Mouse (Mus musculus): ENCODE measurements around the gene Prpf38a.

DNA sequence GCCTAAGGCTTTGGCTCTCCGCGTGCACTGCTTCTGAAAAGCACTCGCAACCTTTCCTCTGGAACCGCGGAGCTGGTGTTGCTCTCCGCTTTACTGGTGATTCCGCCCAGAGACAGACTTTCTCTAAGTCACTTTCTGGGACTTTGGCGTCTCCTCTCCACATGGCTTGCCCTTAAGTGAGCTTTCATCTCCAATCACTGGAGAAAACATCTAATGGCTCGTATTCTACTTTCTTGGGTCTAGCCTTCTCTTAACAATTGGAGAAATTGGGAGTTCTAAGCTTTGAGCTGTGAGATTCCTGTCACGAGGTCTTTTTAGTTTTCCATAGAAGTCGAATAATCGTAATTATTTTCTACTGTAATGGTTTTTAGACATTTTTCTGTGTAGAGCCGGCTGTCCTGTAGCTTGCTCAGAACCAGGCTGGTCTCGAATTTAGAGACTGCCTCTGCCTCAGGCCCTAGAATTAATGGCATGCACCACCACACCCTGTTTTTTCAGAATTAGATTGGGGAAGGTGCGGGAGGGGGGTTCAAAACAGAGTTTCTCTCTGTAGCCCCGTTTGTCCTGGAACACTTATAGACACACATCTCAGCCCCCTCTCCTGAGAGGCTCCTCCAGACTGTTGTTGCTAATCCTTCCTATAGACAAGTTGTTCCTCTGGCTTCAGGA lies 741 bp upstream of the Prpf38a start:
- TF ChIP-seq CTCF (IDR thresholded peaks at IDR 0.05; ENCODE audit: extremely low read depth, insufficient read length, insufficient replicate concordance, low read depth, low read length), result no peak
- no peak for TF ChIP-seq POLR2A (IDR thresholded peaks at IDR 0.05; ENCODE audit: low read depth, low read length)

All from small intestine, adult 2 months (tissue).